Mouse (Mus musculus): ENCODE data around the gene Scaf1. TPM values are rescaled to one million over a fixed set of nuclear protein-coding genes. Genes with fewer than 3 reads are reported as not detected.

The Scaf1 gene
- total RNA-seq (2021): 10 to 100 TPM; 68.5 to 70.1 TPM

DNA sequence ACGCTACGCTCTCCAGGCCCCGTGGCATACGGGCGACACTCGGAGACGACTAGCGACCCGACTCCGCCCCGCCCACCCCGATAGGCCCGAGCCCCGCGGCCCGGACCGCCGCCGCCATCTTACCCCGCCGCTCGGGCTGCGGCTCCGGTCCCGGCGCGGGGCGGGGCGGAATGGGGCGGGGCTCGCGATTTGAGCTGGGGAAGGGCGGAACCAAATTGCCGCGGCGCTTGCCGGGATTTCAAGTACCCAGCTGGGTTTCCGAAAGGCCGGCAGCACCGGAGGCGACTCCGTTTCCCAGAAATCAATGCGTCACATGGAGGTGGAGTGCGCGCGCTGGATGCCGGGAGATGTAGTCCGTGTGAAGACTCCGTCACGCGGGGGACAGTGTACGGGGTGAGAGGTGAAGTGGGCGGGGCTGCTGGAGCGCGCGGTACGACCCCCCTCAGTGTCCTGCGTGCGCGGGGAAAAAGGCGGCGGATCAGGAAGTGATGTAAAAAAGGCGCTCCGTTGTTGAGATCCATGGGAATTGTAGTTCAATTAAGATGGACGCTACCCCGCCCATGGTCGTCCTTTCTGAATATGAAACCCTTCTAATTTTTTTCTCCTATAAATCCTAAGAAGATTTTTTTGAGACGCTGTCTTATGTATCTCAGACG, at the start of gene Scaf1:
Gene Scaf1, minus strand, starts transcription at position 407 of the 656 bp plus-strand sequence.
- intact Hi-C loops (cut with DNase I): loop anchor here (1.0 to 2.0 kb wide), 2 partner anchors 17 to 30 kb away; partner anchors contain the start of genes Bcl2l12 and Prmt1
- peak; percentile 100 for DNase-seq

- peak; percentile 98 for DNase-seq
- intact Hi-C loops (cut with DNase I): loop anchor here (2.0 kb wide), 1 partner anchor 42 kb away; no protein-coding TSS in a partner anchor
These were observed 46.2 kb upstream of the Scaf1 start, which contains the start of the genes Nosip and Prrg2 for GRCm38 (mm10) chr7:45062239-45062835. Gene Nosip (plus strand): TSS chr7:45062429. Gene Prrg2 (minus strand): TSS chr7:45062677.

DNA sequence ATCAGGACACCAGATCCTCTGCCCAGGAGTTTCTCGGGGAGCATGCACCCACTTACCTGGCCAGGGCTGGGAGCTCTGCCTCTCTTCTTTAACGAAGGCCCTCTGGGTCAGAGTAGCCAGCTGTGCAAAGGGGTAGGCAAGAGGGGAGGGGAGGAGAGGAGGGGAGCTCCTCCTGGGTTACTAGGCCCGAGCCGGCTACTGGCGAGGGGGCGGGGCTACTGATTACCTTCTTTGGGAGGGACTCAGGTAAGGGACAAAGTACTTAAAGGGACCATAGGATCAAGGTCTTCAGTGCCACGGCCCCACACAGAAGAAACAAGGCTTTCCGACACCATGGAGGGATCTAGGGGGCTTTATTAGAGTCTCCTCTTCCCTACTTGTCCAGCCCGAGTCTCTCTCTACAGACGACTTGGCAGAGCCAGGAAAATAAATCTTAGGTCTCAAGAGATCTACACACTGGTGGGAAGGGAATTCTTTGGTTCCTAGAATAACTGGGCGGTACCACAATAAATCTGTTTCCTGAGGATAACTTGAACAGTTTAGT, 45.4 kb upstream of the Scaf1 start:
- DNase-seq: peak in 1 of 2 experiments; percentile 35
- intact Hi-C loops (cut with DNase I): loop anchor here (2.0 kb wide), 1 partner anchor 41 kb away; no protein-coding TSS in a partner anchor

DNA sequence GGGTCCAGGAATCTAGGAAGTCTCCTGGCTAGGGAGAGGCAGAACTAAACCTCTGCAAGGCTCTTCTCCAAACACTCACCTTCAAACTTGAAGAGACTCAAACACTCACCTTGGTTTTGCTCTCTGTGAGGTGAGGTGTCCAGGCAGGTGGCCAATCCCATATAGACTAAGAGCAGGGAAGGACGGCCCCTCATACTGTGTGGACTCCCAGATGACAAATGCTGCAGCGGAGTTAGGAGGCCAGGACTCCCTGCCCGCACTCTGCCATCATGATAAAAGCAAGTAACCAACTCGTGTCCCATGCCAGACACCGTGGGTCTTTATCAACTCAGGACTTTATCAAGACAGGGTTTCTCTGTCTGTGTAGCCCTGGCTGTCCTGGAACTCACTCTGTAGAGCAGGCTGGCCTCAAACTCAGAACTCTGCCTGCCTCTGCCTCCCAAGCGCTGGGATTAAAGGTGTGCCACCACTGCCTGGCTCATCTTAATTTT, 44.5 kb upstream of the Scaf1 start:
- intact Hi-C loops (cut with DNase I): no loop called here
- no peak for DNase-seq

- DNase-seq: no peak
- intact Hi-C loops (cut with DNase I): no loop called here
These were observed 42.7 kb upstream of the Scaf1 start for GRCm38 (mm10) chr7:45058607-45059571.

GRCm38 (mm10) chr7:45056972-45057348, 40.8 kb upstream of the Scaf1 start:
- intact Hi-C loops (cut with DNase I): no loop called here
- DNase-seq: no peak

GRCm38 (mm10) chr7:45056329-45056971, 40.3 kb upstream of the Scaf1 start:
- intact Hi-C loops (cut with DNase I): no loop called here
- DNase-seq: no peak

- peak; percentile 95 to 96 for DNase-seq
- intact Hi-C loops (cut with DNase I): loop anchor here (2.0 kb wide), 1 partner anchor 33 kb away; no protein-coding TSS in a partner anchor
These were observed 37.9 kb upstream of the Scaf1 start for GRCm38 (mm10) chr7:45053931-45054510.

DNA sequence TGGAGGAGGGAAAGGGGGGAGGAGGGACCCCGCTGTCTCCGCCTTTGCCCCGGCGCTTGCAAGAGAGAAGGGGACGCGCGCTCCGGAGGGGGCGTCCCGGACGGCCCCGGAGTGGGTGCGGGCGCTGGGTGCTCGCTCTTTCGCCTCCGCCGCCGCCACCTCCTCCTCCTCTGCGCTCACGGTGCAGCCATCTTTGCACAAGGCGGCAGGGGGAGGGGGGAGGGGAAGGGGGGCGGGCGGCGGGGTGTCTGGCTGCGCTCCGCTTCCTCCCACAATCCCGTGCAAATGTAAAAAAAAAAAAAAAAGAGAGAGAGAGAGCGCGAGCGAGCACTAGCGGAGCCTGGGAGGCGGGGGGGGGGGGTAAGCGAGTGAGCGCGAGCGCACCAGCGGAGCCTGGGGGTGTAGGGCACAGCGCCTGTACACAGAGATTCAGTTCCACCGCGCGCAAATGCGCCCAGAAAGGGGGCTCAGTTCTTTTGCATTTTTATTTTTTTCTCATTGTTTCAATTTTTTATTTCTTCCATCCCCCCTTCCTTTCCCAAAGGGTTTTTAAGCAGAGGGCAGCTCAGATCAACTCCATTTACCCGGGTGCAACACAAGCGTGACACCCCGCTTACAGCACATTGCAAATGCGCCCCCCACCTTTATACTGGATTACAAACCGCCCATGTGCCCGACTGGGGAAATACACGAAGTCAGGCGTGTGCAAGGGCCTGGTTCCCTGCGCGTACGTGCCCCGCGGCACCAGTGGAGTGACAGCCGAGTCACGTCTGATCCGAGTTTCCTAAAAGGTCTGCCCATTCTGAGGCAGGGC, 37.2 kb upstream of the Scaf1 start:
- intact Hi-C loops (cut with DNase I): loop anchor here (2.0 kb wide), 1 partner anchor 33 kb away; no protein-coding TSS in a partner anchor
- DNase-seq: peak; percentile 76 to 84

DNA sequence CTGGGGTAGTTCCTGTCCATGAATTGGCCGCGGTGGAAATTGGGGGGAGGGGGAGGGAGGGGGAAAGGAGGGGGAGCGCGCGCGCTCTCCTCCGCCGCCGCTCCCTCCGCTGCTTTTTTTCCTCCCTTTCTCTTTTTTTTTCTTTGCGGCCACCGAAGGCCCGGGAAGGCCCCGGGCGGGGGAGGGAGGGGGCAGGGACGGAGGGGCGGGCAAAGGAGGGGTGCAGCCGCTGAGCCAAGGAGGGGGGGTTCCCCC, 36.6 kb upstream of the Scaf1 start, which contains the start of gene Prr12:
Gene Prr12, minus strand, starts transcription at position 20 of the 255 bp plus-strand sequence.
- intact Hi-C loops (cut with DNase I): loop anchor here (2.0 kb wide), 1 partner anchor 32 kb away; no protein-coding TSS in a partner anchor
- peak in 1 of 2 experiments; percentile 54 for DNase-seq

- intact Hi-C loops (cut with DNase I): loop anchor here (2.0 kb wide), 1 partner anchor 32 kb away; no protein-coding TSS in a partner anchor
- peak; percentile 54 for DNase-seq
These were observed 36.2 kb upstream of the Scaf1 start for GRCm38 (mm10) chr7:45052181-45052861.

DNA sequence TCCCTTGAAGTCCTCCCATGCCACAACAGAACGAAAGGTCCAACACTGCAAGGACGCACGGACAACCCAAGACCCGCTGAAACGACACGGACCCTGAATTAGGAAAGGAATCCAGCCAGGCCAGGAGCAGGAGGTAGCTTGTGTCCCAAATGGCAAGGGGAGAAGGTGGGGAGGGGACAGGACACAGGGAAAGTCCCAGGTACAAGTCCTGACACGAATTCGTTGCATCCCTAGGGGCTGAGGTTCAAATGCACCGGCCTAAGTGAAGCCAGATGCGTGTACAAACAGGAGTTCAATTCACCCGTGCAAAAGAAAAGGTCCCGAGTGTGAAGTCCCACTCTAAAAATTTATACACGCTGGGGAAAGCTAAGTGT, 35.4 kb upstream of the Scaf1 start:
- no peak for DNase-seq
- intact Hi-C loops (cut with DNase I): no loop called here

DNA sequence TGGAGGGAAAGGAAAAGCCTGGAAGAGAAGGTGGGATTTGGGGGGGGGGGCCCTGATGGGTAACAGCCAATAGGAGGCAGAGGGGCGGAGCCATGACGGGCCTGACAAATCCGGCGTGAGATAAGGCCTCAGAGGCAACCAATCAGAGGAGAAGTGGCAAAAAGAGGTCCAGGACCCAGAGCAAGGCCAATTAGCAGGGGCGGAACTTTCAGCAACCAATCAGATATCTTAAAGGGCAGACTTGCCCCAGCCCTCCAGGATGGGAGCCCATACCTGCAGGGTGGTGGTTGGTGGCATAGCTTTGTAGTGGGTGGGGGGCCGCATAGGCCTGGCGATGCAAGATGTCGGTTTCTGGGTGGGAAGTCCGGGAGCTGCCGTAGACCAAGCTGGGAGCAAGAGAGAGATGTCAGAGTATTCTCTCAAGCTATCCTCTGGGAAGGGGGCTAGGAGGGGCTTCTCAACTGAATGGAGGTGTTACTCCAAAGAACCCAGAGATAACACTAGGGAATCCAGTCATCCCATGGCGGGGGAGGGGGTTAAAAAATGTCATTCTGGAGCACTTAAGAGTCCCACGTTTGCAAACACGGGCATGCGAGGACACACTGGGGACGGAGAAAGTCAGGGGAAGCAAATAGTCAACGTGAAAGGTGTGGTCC, 34.9 kb upstream of the Scaf1 start:
- DNase-seq: peak; percentile 79 to 86
- intact Hi-C loops (cut with DNase I): no loop called here

DNA sequence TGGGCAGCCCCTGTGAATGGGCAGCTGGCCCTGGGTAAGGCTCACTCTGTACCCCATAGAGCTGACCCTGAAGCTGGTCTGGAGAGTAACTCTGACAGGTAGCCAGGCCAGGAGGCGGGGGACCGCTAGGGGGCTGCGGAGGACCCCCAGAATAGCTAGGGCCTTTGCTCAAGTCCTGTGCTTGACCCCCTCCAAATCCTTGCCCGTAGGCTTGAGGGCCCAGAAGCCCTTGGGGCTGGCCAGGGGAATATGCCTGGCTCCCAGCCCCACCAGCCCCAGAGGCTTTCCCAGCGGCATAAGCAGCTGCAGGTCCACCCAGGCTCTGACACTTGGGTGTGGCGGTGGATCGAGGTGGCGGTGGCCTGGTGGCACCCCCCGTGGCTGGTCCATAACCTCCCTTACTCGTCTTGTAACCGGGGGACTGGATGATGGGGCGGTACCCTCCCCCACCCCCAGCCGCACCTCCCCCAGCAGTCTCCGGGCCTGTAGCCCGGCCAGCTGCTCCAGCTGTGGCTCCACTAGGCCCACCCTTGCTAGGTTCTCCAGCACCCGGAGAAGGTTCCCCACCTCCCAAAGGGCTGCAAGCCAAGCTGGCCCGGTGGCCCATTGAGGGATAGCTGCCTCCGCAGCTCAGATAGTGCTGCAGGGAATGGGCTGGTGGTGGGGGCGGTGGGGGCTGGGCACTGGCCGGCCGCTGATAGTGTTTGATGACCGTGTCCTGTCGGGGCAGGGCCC, 32.9 kb upstream of the Scaf1 start:
- intact Hi-C loops (cut with DNase I): no loop called here
- peak; percentile 58 to 62 for DNase-seq

GRCm38 (mm10) chr7:45048001-45048890, 32.1 kb upstream of the Scaf1 start:
- DNase-seq: peak in 1 of 2 experiments; percentile 27
- intact Hi-C loops (cut with DNase I): no loop called here

GRCm38 (mm10) chr7:45047491-45047890, 31.3 kb upstream of the Scaf1 start:
- no peak for DNase-seq
- intact Hi-C loops (cut with DNase I): no loop called here
